Mouse (Mus musculus): ENCODE results near the gene Gnat3. TPM values are rescaled to one million over a fixed set of nuclear protein-coding genes. Genes with fewer than 3 reads are reported as not detected.

Gene Gnat3
- not detected for polyA plus RNA-seq (2014; fragmentation: Illumina TruSeq; extraction: RNeasy Lipid Tissue Mini Kit (QIAGEN cat#74804))

DNA sequence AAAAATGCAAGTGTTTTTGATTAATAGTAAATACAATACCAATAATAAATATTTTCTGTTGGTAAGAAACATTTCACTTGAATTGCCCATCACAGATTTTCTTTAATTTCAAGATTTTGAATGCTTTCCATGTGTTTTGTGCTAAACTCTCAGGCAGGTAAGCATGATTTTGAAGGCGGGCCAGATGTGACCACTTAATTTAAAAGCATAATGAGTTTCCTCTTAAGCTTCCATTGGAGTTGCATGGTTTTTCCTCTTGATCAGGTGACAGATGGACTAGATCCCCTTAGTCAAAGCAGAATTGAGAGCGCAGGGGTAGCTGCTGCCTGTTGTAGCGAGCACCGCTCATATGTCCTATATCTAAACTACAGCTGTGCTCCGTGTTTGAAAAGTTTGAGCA lies at the start of gene Gnat3:
Gnat3 (plus strand) TSS at position 301 of the 400 bp plus-strand sequence.

Other genes with a start within 250 kb of the Gnat3 start
- 360 TPM for gene Cd36, start 73.7 kb upstream of the Gnat3 start, polyA plus RNA-seq (2014; fragmentation: Illumina TruSeq; extraction: RNeasy Lipid Tissue Mini Kit (QIAGEN cat#74804))

All from ovary, adult 10 weeks (tissue).